Mouse (Mus musculus) heart, embryonic 14.5 days (tissue): Measurements from ENCODE around the gene Cfap161. TPM values are rescaled to one million over a fixed set of nuclear protein-coding genes. Genes with fewer than 3 reads are reported as not detected.

ENCODE experiments used
- ATAC-seq: fragments of 200-750 bp; cut with Nextera tagmentation; 2 replicates; pipeline ENCODE4 v1.8.0; 2017; ENCODE audit warnings: low read depth, moderate TSS enrichment; ENCODE audit not compliant: insufficient number of reproducible peaks, insufficient read depth, low FRiP score
- H3K27ac ChIP-seq, 2 experiments: fragments of 200-500 bp in 1 of 2; fragments of 300-500 bp in 1 of 2; sonication (generic) in 1 of 2; replicated peaks in 1 of 2; 2 replicates each; pipeline ENCODE4 v1.5.1; 2012 to 2014; ENCODE audit warnings: low read depth in 2 of 2, low read length in 2 of 2, control low read depth in 1 of 2, mild to moderate bottlenecking in 1 of 2, mixed read lengths in 1 of 2; ENCODE audit not compliant: control insufficient read depth in 1 of 2, insufficient read depth in 1 of 2
- H3K27me3 ChIP-seq: fragments of 300-500 bp; sonication (generic); 2 replicates; pipeline ENCODE4 v1.6.1; 2014; ENCODE audit warnings: mild to moderate bottlenecking, low read length, control low read depth; ENCODE audit not compliant: control insufficient read depth, insufficient read depth
- H3K36me3 ChIP-seq: fragments of 300-500 bp; sonication (generic); 2 replicates; pipeline ENCODE4 v1.6.1; 2014; ENCODE audit warnings: mild to moderate bottlenecking, control low read depth, low read length, mixed read lengths; ENCODE audit not compliant: control insufficient read depth, insufficient read depth
- H3K4me1 ChIP-seq, 2 experiments: fragments of 200-500 bp in 1 of 2; fragments of 300-500 bp in 1 of 2; sonication (generic) in 1 of 2; 2 replicates each; pipeline ENCODE4 v1.6.1; 2012 to 2014; ENCODE audit warnings: low read length in 2 of 2, control low read depth in 1 of 2, mixed read lengths in 1 of 2; ENCODE audit not compliant: control insufficient read depth in 2 of 2, insufficient read depth in 2 of 2
- H3K4me2 ChIP-seq: fragments of 300-500 bp; sonication (generic); 2 replicates; pipeline ENCODE4 v1.6.1; 2014; ENCODE audit warnings: mild to moderate bottlenecking, low read length
- H3K4me3 ChIP-seq, 2 experiments: fragments of 200-500 bp in 1 of 2; fragments of 300-500 bp in 1 of 2; sonication (generic) in 1 of 2; 2 replicates each; pipeline ENCODE4 v1.5.1; 2012 to 2014; ENCODE audit warnings: low read length in 2 of 2, mild to moderate bottlenecking in 2 of 2, control low read depth in 1 of 2, low read depth in 1 of 2, moderate library complexity in 1 of 2; ENCODE audit not compliant: control insufficient read depth in 1 of 2, insufficient read depth in 1 of 2
- H3K9ac ChIP-seq: fragments of 300-500 bp; sonication (generic); 2 replicates; pipeline ENCODE4 v1.6.1; 2014; ENCODE audit warnings: mild to moderate bottlenecking, low read length
- H3K9me3 ChIP-seq: fragments of 300-500 bp; sonication (generic); 2 replicates; pipeline ENCODE4 v1.6.1; 2016; ENCODE audit warnings: low read length, control low read depth; ENCODE audit not compliant: control insufficient read depth
- WGBS: fragments of 180-500 bp; shearing (Covaris S2); extraction: QIAGEN DNeasy Blood & Tissue Kit; methylation state at CpG from one replicate; pipeline ENCODE4 v1.1.7; 2014; 5-methylcytosine and 5-hydroxymethylcytosine counted together
- polyA plus RNA-seq: library from polyadenylated mRNA; unstranded; fragments of >200 nt; fragmentation: Nextera tagmentation; extraction: Ambion mirVana; gene quantifications from 2 replicates; pipeline ENCODE4 v1.2.1, GENCODE M21; 2014

Gene Cfap161
- polyA plus RNA-seq, 1 experiment from 2014 or later, result 3.3 TPM

DNA sequence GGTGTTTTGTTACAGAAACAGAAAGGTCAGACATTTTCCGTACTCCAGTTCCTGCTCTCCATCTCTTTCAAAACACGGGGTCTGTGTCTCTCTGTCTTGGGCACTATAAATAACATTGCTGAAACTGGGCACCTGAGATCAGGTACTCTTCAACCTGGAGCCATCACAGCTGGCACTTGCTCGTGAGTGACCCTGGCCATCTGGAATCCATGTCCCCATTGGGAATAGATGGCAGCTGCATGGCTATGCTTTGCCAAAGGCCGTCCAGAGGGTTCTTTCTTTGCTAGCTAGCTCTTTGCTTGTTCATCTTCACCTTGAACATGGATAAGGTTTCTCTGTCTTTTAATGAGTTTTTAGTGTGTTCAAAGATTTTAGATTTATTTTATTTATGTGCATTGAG is 13.8 kb downstream of the Cfap161 start:
- Histone ChIP-seq H3K36me3 (no peaks in the 10 kb centered on the region), H3K27me3 (no peaks in the 10 kb centered on the region), H3K4me2 (no peak overlapping the region), H3K9me3 (no peaks in the 10 kb centered on the region), H3K4me3 (no peak overlapping the region), H3K4me1 (0 out of 4 replicates have a peak, but pooled peaks cover 0 to 3% of the 10 kb centered on the region in 2 experiments), H3K27ac (no peak overlapping the region), H3K9ac (no peak overlapping the region)
- 84% methylated on average over 4 of the region's 4 CpGs for WGBS
- ATAC-seq, result no peak

DNA sequence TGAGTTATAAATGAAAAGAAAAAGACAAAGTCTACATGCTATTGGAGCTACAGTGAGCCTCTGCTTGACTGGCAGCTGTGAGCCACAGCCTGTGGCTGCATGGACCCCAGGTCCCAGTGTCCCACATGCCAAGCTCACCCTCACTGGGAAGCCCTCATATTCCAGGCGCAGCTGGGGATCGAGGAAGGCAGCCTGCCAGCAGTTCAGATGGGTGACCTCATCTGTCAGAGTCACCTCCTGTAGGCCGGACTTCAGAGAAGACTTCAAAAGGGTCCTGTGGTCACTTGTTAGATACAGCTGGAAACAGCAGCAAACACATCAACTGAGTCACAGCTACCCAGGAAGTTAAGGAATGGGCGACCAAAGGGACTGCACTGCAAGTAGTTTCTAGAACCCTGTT is 14.7 kb downstream of the Cfap161 start:
- Histone ChIP-seq H3K4me2 (no peak overlapping the region), H3K27ac (no peak overlapping the region), H3K27me3 (no peaks in the 10 kb centered on the region), H3K4me3 (no peak overlapping the region), H3K9me3 (no peaks in the 10 kb centered on the region), H3K36me3 (no peaks in the 10 kb centered on the region), H3K4me1 (0 out of 4 replicates have a peak, but pooled peaks cover 0 to 3% of the 10 kb centered on the region in 2 experiments), H3K9ac (no peak overlapping the region)
- WGBS, result 31% methylated on average over 4 of the region's 4 CpGs
- ATAC-seq, result no peak

DNA sequence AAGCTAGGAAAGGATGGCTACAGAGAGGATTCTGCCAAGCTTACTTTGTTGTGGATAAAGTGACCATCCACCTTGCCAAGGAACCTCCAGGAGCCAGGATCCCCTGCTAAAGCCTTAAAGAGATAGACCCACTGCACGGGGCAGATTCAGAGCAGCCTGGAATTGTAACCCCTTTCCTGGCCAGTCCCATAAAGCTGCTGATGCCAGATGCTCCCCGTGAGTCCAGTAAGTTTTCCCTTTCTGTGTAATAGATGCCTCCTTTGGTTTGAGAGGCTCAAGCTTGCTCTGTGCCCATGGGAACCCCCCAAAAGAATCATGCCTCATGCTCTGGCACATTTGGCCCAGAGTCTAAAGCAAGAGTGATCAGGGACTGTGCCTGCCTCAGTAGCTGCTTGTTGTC is 15.7 kb downstream of the Cfap161 start:
- peaks cover 2 to 3% of the 10 kb centered on the region in 2 experiments; a peak in 1 of 4 replicates for H3K4me1 ChIP-seq
- ATAC-seq, result no peak
- H3K27ac ChIP-seq, result no peak overlapping the region
- no peak overlapping the region for H3K4me2 ChIP-seq
- H3K9me3 ChIP-seq, result no peaks in the 10 kb centered on the region
- H3K27me3 ChIP-seq, result no peaks in the 10 kb centered on the region
- no peak overlapping the region for H3K9ac ChIP-seq
- no peak overlapping the region for H3K4me3 ChIP-seq
- 68% methylated on average over 2 of the region's 2 CpGs for WGBS
- H3K36me3 ChIP-seq, result no peaks in the 10 kb centered on the region

DNA sequence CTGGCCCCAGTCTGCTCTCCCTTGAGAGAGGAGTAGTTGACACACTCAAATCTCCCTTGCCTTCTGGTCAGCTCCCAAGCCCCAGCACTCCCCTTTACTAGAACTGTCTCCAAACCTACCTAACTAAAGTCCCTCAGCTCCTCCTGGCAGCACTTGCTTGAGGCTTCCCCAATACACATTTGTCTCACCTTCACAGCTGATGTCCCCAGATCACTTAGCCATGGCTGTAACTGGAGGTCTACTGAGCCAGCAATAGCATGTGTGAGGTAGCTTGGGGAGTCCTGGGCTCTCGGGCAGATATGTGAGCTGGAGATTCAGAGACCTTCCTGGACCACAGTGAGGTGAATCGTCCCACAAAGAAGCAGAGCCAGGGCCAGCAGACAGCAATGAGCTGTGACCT is 16.2 kb downstream of the Cfap161 start:
- Histone ChIP-seq H3K36me3 (no peaks in the 10 kb centered on the region), H3K4me2 (no peak overlapping the region), H3K9me3 (no peaks in the 10 kb centered on the region), H3K4me3 (no peak overlapping the region), H3K27ac (no peak overlapping the region), H3K4me1 (peaks cover 2 to 3% of the 10 kb centered on the region in 2 experiments; a peak in 1 of 4 replicates), H3K9ac (no peak overlapping the region), H3K27me3 (no peaks in the 10 kb centered on the region)
- WGBS, result 56% methylated on average over 2 of the region's 2 CpGs
- no peak for ATAC-seq

DNA sequence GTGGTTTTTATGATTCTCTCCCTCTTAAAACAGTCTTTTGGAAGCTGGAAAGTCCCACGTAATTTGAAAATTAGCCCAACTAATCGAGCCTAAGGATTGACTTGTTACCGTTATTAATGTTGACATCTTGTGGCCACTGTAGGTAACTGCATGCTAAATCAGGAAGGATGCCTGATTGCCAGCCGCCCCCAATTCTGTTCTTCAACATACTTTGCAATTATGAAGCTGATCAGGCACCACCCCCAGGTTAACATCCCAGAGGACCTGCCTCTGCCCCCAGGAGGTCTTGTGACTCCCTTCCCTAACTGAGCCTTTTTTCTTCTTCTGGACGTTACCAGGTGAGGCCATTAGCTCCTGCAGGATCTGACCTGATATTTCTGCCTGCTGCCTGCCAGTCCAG is 20.0 kb downstream of the Cfap161 start:
- ATAC-seq, result no peak
- WGBS, result 28% methylated on average over 5 of the region's 5 CpGs

DNA sequence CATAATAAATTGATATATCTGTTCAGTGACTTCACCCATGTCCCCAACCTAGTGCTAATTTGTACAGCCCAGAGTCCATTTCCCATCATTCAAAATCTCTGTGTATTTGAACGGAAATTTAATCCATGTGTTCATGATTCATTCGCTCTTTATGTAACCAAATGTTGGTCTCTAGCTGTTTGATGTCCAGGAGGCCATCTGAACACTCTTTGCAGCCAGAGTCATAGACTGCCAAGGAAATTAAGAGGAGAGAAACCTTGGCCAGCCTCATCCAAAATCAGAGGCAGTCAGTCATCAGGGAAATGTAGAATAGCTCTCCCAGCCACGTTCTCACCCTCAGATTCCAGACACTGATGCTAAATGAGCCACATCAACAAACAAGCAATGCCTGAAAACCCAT is 31.0 kb downstream of the Cfap161 start:
- no peaks in the 10 kb centered on the region for H3K27me3 ChIP-seq
- H3K4me2 ChIP-seq, result no peak overlapping the region
- no peak for ATAC-seq
- H3K9ac ChIP-seq, result no peak overlapping the region
- H3K4me3 ChIP-seq, result no peak overlapping the region
- no peaks in the 10 kb centered on the region for H3K4me1 ChIP-seq
- no peaks in the 10 kb centered on the region for H3K36me3 ChIP-seq
- H3K27ac ChIP-seq, result no peak overlapping the region
- no peaks in the 10 kb centered on the region for H3K9me3 ChIP-seq
- WGBS, result 65% methylated on average over 3 of the region's 3 CpGs

More for the DNA sequence above, 20.0 kb downstream of the Cfap161 start:
- H3K36me3 ChIP-seq, result no peaks in the 10 kb centered on the region
- H3K4me3 ChIP-seq, result no peak overlapping the region
- H3K9me3 ChIP-seq, result no peaks in the 10 kb centered on the region
- no peaks in the 10 kb centered on the region for H3K27me3 ChIP-seq
- no peak overlapping the region for H3K4me2 ChIP-seq
- H3K27ac ChIP-seq, result no peak overlapping the region
- H3K9ac ChIP-seq, result no peak overlapping the region
- H3K4me1 ChIP-seq, result peaks cover 0 to 2% of the 10 kb centered on the region in 2 experiments; a peak in 1 of 4 replicates

DNA sequence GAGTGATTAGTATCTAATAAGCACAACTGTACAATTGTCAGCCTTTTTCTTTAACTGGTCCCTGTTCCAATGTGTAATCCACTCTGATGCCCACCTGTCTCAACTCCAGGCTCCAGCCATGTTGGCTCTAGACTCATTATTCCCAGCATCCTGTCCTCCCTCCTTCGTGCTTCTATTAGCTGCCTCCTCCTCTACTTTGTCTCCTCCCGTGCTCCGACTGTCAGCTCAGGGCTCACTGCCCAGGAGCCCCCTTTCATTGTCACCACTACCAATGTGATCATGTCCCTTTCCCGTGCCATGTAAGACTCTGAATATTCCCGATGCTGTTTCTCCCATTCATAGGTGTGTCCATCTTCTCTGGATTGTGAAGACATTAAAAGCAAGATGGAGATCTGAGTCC is 32.3 kb downstream of the Cfap161 start:
- Histone ChIP-seq H3K9me3 (no peaks in the 10 kb centered on the region), H3K36me3 (no peaks in the 10 kb centered on the region), H3K9ac (no peak overlapping the region), H3K27me3 (no peaks in the 10 kb centered on the region), H3K4me3 (no peak overlapping the region), H3K4me1 (no peaks in the 10 kb centered on the region), H3K4me2 (no peak overlapping the region), H3K27ac (no peak overlapping the region)
- no peak for ATAC-seq
- 73% methylated on average over 5 of the region's 5 CpGs for WGBS

DNA sequence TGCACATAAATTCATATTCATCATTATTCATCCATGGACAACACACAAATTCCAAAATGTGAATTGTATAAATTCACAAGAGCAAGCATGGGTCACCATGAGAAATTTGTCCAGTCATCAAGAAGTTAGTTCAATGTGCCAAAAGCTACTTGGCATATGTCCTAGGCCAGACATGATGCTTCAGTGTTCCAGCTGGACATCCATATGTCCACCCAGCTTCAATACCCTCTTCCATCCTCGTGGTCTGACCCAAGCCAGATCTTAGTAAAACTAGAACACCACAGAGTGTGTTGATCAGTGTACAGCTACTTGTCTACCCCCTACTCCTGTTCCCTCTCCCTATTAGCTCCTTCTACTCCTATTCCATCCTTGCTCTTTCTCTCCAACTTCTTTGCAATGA is 43.6 kb downstream of the Cfap161 start:
- H3K9me3 ChIP-seq, result no peaks in the 10 kb centered on the region
- no peaks in the 10 kb centered on the region for H3K36me3 ChIP-seq
- peaks cover 0 to 2% of the 10 kb centered on the region in 2 experiments; a peak in 2 of 4 replicates for H3K4me1 ChIP-seq
- H3K27me3 ChIP-seq, result no peaks in the 10 kb centered on the region
- 59% methylated on average over 1 of the region's 1 CpGs for WGBS
- H3K27ac ChIP-seq, result no peak overlapping the region
- H3K4me2 ChIP-seq, result no peak overlapping the region
- no peak for ATAC-seq
- no peak overlapping the region for H3K4me3 ChIP-seq
- H3K9ac ChIP-seq, result no peak overlapping the region
